Mouse (Mus musculus) CH12.LX (cell line): ENCODE measurements around the gene Kif13a. TPM values are rescaled to one million over a fixed set of nuclear protein-coding genes. Genes with fewer than 3 reads are reported as not detected.

Source experiments
- DNase-seq: peaks from one replicate; pipeline ENCODE4 v3.0.0-alpha.2; 2013; ENCODE audit errors: extremely low read depth
- H3K27ac ChIP-seq: 2 replicates; pipeline ENCODE4 v1.5.1; 2012; ENCODE audit warnings: low read depth, mild to moderate bottlenecking, control low read depth, moderate library complexity; ENCODE audit not compliant: insufficient read depth
- H3K27me3 ChIP-seq: replicated peaks from 2 replicates; pipeline ENCODE3; 2012; ENCODE audit warnings: inconsistent platforms
- H3K36me3 ChIP-seq, 2 experiments: replicated peaks in 1 of 2; 2 replicates each; pipeline versions ENCODE3 to v1.6.1; 2012; ENCODE audit warnings: inconsistent platforms in 1 of 2, low read length in 1 of 2, mild to moderate bottlenecking in 1 of 2, mixed read lengths in 1 of 2, moderate library complexity in 1 of 2; ENCODE audit not compliant: control insufficient read depth in 1 of 2, insufficient read depth in 1 of 2
- H3K4me1 ChIP-seq, 2 experiments: 2 replicates each; pipeline ENCODE4 v1.6.1; 2012; ENCODE audit warnings: inconsistent platforms in 1 of 2, moderate library complexity in 1 of 2; ENCODE audit not compliant: insufficient read depth in 2 of 2, control insufficient read depth in 1 of 2
- H3K4me2 ChIP-seq: 2 replicates; pipeline ENCODE4 v1.6.1; 2012; ENCODE audit warnings: low read depth, mild to moderate bottlenecking, control low read depth; ENCODE audit not compliant: poor library complexity, insufficient read depth, severe bottlenecking
- H3K4me3 ChIP-seq, 3 experiments: fragments of 150-350 bp in 1 of 3; sonication (generic) in 1 of 3; replicated peaks in 1 of 3; 2 replicates each; pipeline versions ENCODE3 to v1.5.1; 2011 to 2012; ENCODE audit warnings: low read depth in 2 of 3, low read length in 2 of 3, mild to moderate bottlenecking in 2 of 3, moderate library complexity in 2 of 3, control low read depth in 1 of 3, improper control_type of control experiment in 1 of 3, inconsistent platforms in 1 of 3, mixed read lengths in 1 of 3; ENCODE audit not compliant: poor library complexity in 1 of 3
- H3K79me2 ChIP-seq: replicated peaks from 2 replicates; pipeline ENCODE4 v1.6.1; 2012; ENCODE audit warnings: mild to moderate bottlenecking, moderate library complexity; ENCODE audit not compliant: control insufficient read depth, poor library complexity, insufficient read depth, severe bottlenecking; ENCODE audit errors: extremely low read depth
- H3K9ac ChIP-seq: 2 replicates; pipeline ENCODE4 v1.6.1; 2012; ENCODE audit warnings: low read depth, mild to moderate bottlenecking, control low read depth, moderate library complexity; ENCODE audit not compliant: insufficient read depth
- H3K9me3 ChIP-seq: replicated peaks from 2 replicates; pipeline ENCODE3; 2012; ENCODE audit warnings: low read length, inconsistent platforms, mixed read lengths
- BHLHE40 ChIP-seq: IDR thresholded peaks from 2 replicates; pipeline ENCODE4 v1.6.1; 2011; ENCODE audit warnings: mild to moderate bottlenecking, low read depth, low read length, improper control_type of control experiment
- CHD2 ChIP-seq: IDR thresholded peaks from 2 replicates; pipeline ENCODE4 v1.6.1; 2011; ENCODE audit warnings: low read length, improper control_type of control experiment
- E2F4 ChIP-seq: IDR thresholded peaks from 2 replicates; pipeline ENCODE4 v1.6.1; 2011; ENCODE audit warnings: low read depth, low read length, improper control_type of control experiment; ENCODE audit not compliant: insufficient replicate concordance
- ELF1 ChIP-seq: IDR thresholded peaks from 2 replicates; pipeline ENCODE4 v1.6.1; 2014; ENCODE audit warnings: low read depth, mild to moderate bottlenecking, inconsistent platforms, low read length, improper control_type of control experiment
- EP300 ChIP-seq: IDR thresholded peaks from 2 replicates; pipeline ENCODE4 v1.6.1; 2011; ENCODE audit warnings: low read length, improper control_type of control experiment
- JUN ChIP-seq: IDR thresholded peaks from 2 replicates; pipeline ENCODE4 v1.6.1; 2011; ENCODE audit warnings: low read depth, mild to moderate bottlenecking, low read length, improper control_type of control experiment, moderate library complexity; ENCODE audit not compliant: insufficient read depth
- JUND ChIP-seq: conservative IDR thresholded peaks from 2 replicates; pipeline ENCODE4 v1.6.1; 2011; ENCODE audit warnings: low read depth, low read length, improper control_type of control experiment
- KAT2A ChIP-seq: IDR thresholded peaks from 2 replicates; pipeline ENCODE4 v1.6.1; 2012; ENCODE audit warnings: low read length, improper control_type of control experiment, inconsistent platforms; ENCODE audit not compliant: insufficient replicate concordance
- MAFK ChIP-seq: IDR thresholded peaks from 2 replicates; pipeline ENCODE4 v1.6.1; 2011; ENCODE audit warnings: low read length, improper control_type of control experiment; ENCODE audit not compliant: insufficient replicate concordance
- MAX ChIP-seq: IDR thresholded peaks from 2 replicates; pipeline ENCODE4 v1.6.1; 2011; ENCODE audit warnings: low read length, improper control_type of control experiment
- MAZ ChIP-seq: IDR thresholded peaks from 2 replicates; pipeline ENCODE4 v1.6.1; 2012; ENCODE audit warnings: low read depth, mild to moderate bottlenecking, inconsistent platforms, low read length, improper control_type of control experiment, moderate library complexity
- MEF2A ChIP-seq: IDR thresholded peaks from 2 replicates; pipeline ENCODE4 v1.6.1; 2014; ENCODE audit warnings: low read depth, mild to moderate bottlenecking, inconsistent platforms, low read length, improper control_type of control experiment, borderline replicate concordance
- MXI1 ChIP-seq: IDR thresholded peaks from 2 replicates; pipeline ENCODE4 v1.6.1; 2011; ENCODE audit warnings: mild to moderate bottlenecking, low read depth, low read length, improper control_type of control experiment
- MYC ChIP-seq: IDR thresholded peaks from 2 replicates; pipeline ENCODE4 v1.6.1; 2011; ENCODE audit warnings: low read depth, mild to moderate bottlenecking, improper control_type of control experiment, low read length
- NELFE ChIP-seq: IDR thresholded peaks from 2 replicates; pipeline ENCODE4 v1.6.1; 2011; ENCODE audit warnings: low read depth, low read length, improper control_type of control experiment
- PAX5 ChIP-seq: IDR thresholded peaks from 2 replicates; pipeline ENCODE4 v1.6.1; 2012; ENCODE audit warnings: low read length, inconsistent platforms, mixed read lengths
- POLR2AphosphoS2 ChIP-seq: IDR thresholded peaks from 2 replicates; pipeline ENCODE4 v1.6.1; 2011; ENCODE audit warnings: low read depth, low read length, improper control_type of control experiment
- RAD21 ChIP-seq: IDR thresholded peaks from 2 replicates; pipeline ENCODE4 v1.6.1; 2011; ENCODE audit warnings: low read depth, mild to moderate bottlenecking, low read length, improper control_type of control experiment, moderate library complexity
- RCOR1 ChIP-seq: conservative IDR thresholded peaks from 2 replicates; pipeline ENCODE4 v1.6.1; 2012; ENCODE audit warnings: low read depth, mild to moderate bottlenecking, inconsistent platforms, low read length, improper control_type of control experiment
- SIN3A ChIP-seq: IDR thresholded peaks from 2 replicates; pipeline ENCODE4 v1.6.1; 2012; ENCODE audit warnings: low read length, improper control_type of control experiment, inconsistent platforms
- SMC3 ChIP-seq: IDR thresholded peaks from 2 replicates; pipeline ENCODE4 v1.6.1; 2011; ENCODE audit warnings: low read depth, low read length, improper control_type of control experiment
- TCF12 ChIP-seq: IDR thresholded peaks from 2 replicates; pipeline ENCODE4 v1.6.1; 2014; ENCODE audit warnings: low read depth, mild to moderate bottlenecking, inconsistent platforms, low read length, improper control_type of control experiment
- USF1 ChIP-seq: IDR thresholded peaks from 2 replicates; pipeline ENCODE4 v1.6.1; 2014; ENCODE audit warnings: low read depth, mild to moderate bottlenecking, inconsistent platforms, low read length, improper control_type of control experiment
- USF2 ChIP-seq: conservative IDR thresholded peaks from 2 replicates; pipeline ENCODE4 v1.6.1; 2011; ENCODE audit warnings: low read depth, low read length, improper control_type of control experiment
- ZKSCAN1 ChIP-seq: IDR thresholded peaks from 2 replicates; pipeline ENCODE4 v1.6.1; 2012; ENCODE audit warnings: low read depth, inconsistent platforms, low read length, improper control_type of control experiment, borderline replicate concordance
- ZMIZ1 ChIP-seq: IDR thresholded peaks from 2 replicates; pipeline ENCODE4 v1.6.1; 2012; ENCODE audit warnings: low read depth, mild to moderate bottlenecking, inconsistent platforms, low read length, improper control_type of control experiment
- ZNF384 ChIP-seq: IDR thresholded peaks from 2 replicates; pipeline ENCODE4 v1.6.1; 2012; ENCODE audit warnings: low read depth, low read length, improper control_type of control experiment, inconsistent platforms
- dilution Hi-C: fragments of 300-500 bp; cut with MboI; formaldehyde crosslinking; loops from 2 replicates; pipeline ENCODE4 v1.14.3; 2020; ENCODE audit warnings: low sequenced_read_pairs; ENCODE audit not compliant: extremely low pct_unique_long_range_greater_than_20kb, extremely low pct_ligation_motif_present
- in situ Hi-C: fragments of 300-500 bp; cut with MboI; formaldehyde crosslinking; loops from 3 replicates; pipeline ENCODE4 v1.14.3; 2019; ENCODE audit warnings: low sequenced_read_pairs, low pct_ligation_motif_present, low pct_unique_long_range_greater_than_20kb, mixed read lengths
- polyA plus RNA-seq: library from polyadenylated mRNA; unstranded; fragments of >175 nt; gene quantifications from 2 replicates; pipeline ENCODE4 v1.2.1, GENCODE M21; 2012; ENCODE audit warnings: low read depth; ENCODE audit not compliant: insufficient read length
- total RNA-seq, 2 experiments: library from RNA; depleted of rRNA; stranded (reverse); fragments of 300-350 nt in 1 of 2; fragments of >200 nt in 1 of 2; gene quantifications; 2 replicates each; pipeline ENCODE4 v1.2.3; 2012 to 2014

Kif13a gene
- total and polyA plus RNA-seq, 3 experiments, result not detected

- H3K27ac ChIP-seq, result no peak overlapping the region
- H3K79me2 ChIP-seq, result no peaks in the 10 kb centered on the region
- no peak for TF ChIP-seq RCOR1
- TF ChIP-seq MAZ, result no peak
- no peak for TF ChIP-seq ZKSCAN1
- TF ChIP-seq PAX5, result no peak
- no peak for TF ChIP-seq SIN3A
- no peak for TF ChIP-seq ZNF384
- no peak for TF ChIP-seq JUND
- no peak for TF ChIP-seq CHD2
- TF ChIP-seq EP300, result no peak
- TF ChIP-seq KAT2A, result no peak
- TF ChIP-seq ZMIZ1, result no peak
- no peak for TF ChIP-seq RAD21
- TF ChIP-seq JUN, result no peak
- no peak for TF ChIP-seq ELF1
- no peak for TF ChIP-seq MEF2A
- TF ChIP-seq MXI1, result no peak
- no peak for TF ChIP-seq MAX
- no peak for TF ChIP-seq BHLHE40
- TF ChIP-seq USF1, result no peak
- no peak for TF ChIP-seq SMC3
- H3K27me3 ChIP-seq, result no peaks in the 10 kb centered on the region
- in situ Hi-C loops (no loop called here), dilution Hi-C loops (no loop called here)
- H3K9me3 ChIP-seq, result no peaks in the 10 kb centered on the region
- H3K9ac ChIP-seq, result no peak overlapping the region
- H3K4me2 ChIP-seq, result no peak overlapping the region
- no peaks in the 10 kb centered on the region for H3K4me1 ChIP-seq
- no peak for DNase-seq
- no peaks in the 10 kb centered on the region for H3K36me3 ChIP-seq
- no peak overlapping the region for H3K4me3 ChIP-seq
Measured at GRCm38 (mm10) chr13:46925671-46926070, 4.0 kb downstream of the Kif13a start.

- Histone ChIP-seq H3K79me2 (no peaks in the 10 kb centered on the region), H3K4me1 (peaks cover 0 to 4% of the 10 kb centered on the region in 2 experiments; a peak in 2 of 4 replicates), H3K4me2 (no peak overlapping the region), H3K4me3 (no peak overlapping the region), H3K27ac (no peak overlapping the region), H3K27me3 (no peaks in the 10 kb centered on the region), H3K9me3 (no peaks in the 10 kb centered on the region), H3K9ac (no peak overlapping the region), H3K36me3 (no peaks in the 10 kb centered on the region)
- dilution Hi-C loops (no loop called here), in situ Hi-C loops (no loop called here)
- DNase-seq, result no peak
- TF ChIP-seq E2F4, result no peak
- TF ChIP-seq MAFK, result no peak
- TF ChIP-seq NELFE, result no peak
- TF ChIP-seq MYC, result no peak
- no peak for TF ChIP-seq TCF12
- TF ChIP-seq USF2, result no peak
- no peak for TF ChIP-seq JUND
- no peak for TF ChIP-seq POLR2AphosphoS2
- TF ChIP-seq ZKSCAN1, result no peak
- no peak for TF ChIP-seq CHD2
- no peak for TF ChIP-seq RAD21
Measured at GRCm38 (mm10) chr13:46921559-46921958, 8.1 kb downstream of the Kif13a start.
